In the genomic region with DNA sequence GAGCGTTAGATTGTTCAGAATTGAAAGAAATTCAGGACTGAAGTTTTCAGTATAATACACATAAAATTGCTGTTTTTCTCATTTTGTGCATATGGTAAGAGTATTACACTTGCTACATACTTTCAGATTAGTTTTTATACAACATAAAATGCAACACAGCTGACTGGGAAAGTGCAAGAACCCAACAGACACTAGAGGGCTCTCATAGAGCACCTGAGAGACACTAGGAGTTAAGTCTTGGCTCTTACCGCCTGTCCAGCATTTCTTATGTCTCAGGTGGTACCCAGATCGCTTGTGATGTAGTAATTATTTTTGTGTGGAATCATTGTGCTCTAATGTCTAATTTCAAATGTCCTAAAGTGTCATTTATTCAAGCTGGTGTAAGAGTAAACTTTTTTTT, we compare ENCODE assay signal across 9 mouse cellular contexts.
A peak's percentile ranks its signal among the peaks of the same experiment; 100 is the strongest.
DNase-seq lines count a peak whose midpoint lies in the region; ATAC-seq and TF ChIP-seq lines count a peak whose summit lies in the region.
"Had no signal": no experiment of that assay in that cellular context is flagged by ENCODE, and none has a peak within 500 bp of the region (broad histone marks: within the 10 kb centered on the region; RNA-seq: fewer than 3 reads in every experiment).

No protein-coding gene starts in this region.

- no peaks in the 10 kb centered on the region for H3K27me3 ChIP-seq in forebrain, postnatal 0 days (ENCODE audit: insufficient read depth, low read length)
- H3K27me3 ChIP-seq in forebrain, embryonic 16.5 days (replicated peaks; ENCODE audit: control insufficient read depth, insufficient read depth, low read length): no peaks in the 10 kb centered on the region
- H3K27me3 ChIP-seq in Patski: no peaks in the 10 kb centered on the region
- H3K27me3 ChIP-seq in hindbrain, postnatal 0 days (ENCODE audit: insufficient read depth, low read length): no peaks in the 10 kb centered on the region
- H3K27me3 ChIP-seq: lung, embryonic 15.5 days had no signal

- H3K4me3 ChIP-seq in forebrain, postnatal 0 days (ENCODE audit: low read depth, low read length): no peak overlapping the region
- no peak overlapping the region for H3K4me3 ChIP-seq in forebrain, embryonic 16.5 days (replicated peaks; ENCODE audit: low read length)
- no peak overlapping the region for H3K4me3 ChIP-seq in hindbrain, postnatal 0 days (ENCODE audit: low read length)
- H3K4me3 ChIP-seq: lung, embryonic 15.5 days had no signal

- CTCF ChIA-PET in Patski (lab: Charles Lee): interaction anchor here (0.8 kb wide), 1 partner anchor 13 kb away, joined by 3 read pairs; no protein-coding TSS in a partner anchor

- no peak overlapping the region for H3K27ac ChIP-seq in forebrain, postnatal 0 days (ENCODE audit: low read depth, low read length)
- no peak overlapping the region for H3K27ac ChIP-seq in forebrain, embryonic 16.5 days (ENCODE audit: low read length)
- no peak overlapping the region for H3K27ac ChIP-seq in hindbrain, postnatal 0 days
- H3K27ac ChIP-seq: lung, embryonic 15.5 days had no signal

- WGBS in forebrain, postnatal 0 days: 60% methylated on average over 3 of the region's 3 CpGs
- WGBS in forebrain, embryonic 16.5 days: 55% methylated on average over 3 of the region's 3 CpGs
- WGBS in hindbrain, postnatal 0 days: 55% methylated on average over 3 of the region's 3 CpGs

- H3K36me3 ChIP-seq in forebrain, postnatal 0 days (ENCODE audit: insufficient read depth): peaks cover 38% of the 10 kb centered on the region
- peaks cover 12% of the 10 kb centered on the region for H3K36me3 ChIP-seq in forebrain, embryonic 16.5 days (ENCODE audit: control insufficient read depth, insufficient read depth)
- H3K36me3 ChIP-seq in hindbrain, postnatal 0 days (ENCODE audit: insufficient read depth, low read length): peaks cover 19% of the 10 kb centered on the region

- DNase-seq in forebrain, postnatal 0 days: peak; percentile 61
- DNase-seq in left cerebral cortex, adult 18-20 months (ENCODE audit: low spot score in 2 of 2): peak; percentile 16 to 19
- DNase-seq in left cerebral cortex, postnatal 36 days (ENCODE audit: low spot score in 2 of 2): no peak
- no peak for DNase-seq in Patski (ENCODE audit: low read depth, low spot score)
- DNase-seq in hindbrain, postnatal 0 days (ENCODE audit: low spot score): peak; percentile 71
- no peak for DNase-seq in urinary bladder, postnatal 10 days (ENCODE audit: low spot score)

- ATAC-seq in forebrain, postnatal 0 days: no peak; the same call in 1 of the 2 replicates
- no peak for ATAC-seq in forebrain, embryonic 16.5 days
- no peak for ATAC-seq in Patski
- no peak for ATAC-seq in hindbrain, postnatal 0 days
- no peak for ATAC-seq in inflammation-experienced regulatory T-cells, adult 6 months

- intact Hi-C loops in left cerebral cortex, postnatal 36 days (cut with DNase I): loop anchor here (2.0 kb wide), 1 partner anchor 509 kb away; no protein-coding TSS in a partner anchor

- TF ChIP-seq CTCF in forebrain, postnatal 0 days (IDR thresholded peaks at IDR 0.05; ENCODE audit: low read depth): peak; percentile 76
- TF ChIP-seq CTCF in Patski (IDR thresholded peaks at IDR 0.05): peak; percentile 70
- peak; percentile 78 for TF ChIP-seq CTCF in hindbrain, postnatal 0 days (IDR thresholded peaks at IDR 0.05; ENCODE audit: low read depth)

- no peak overlapping the region for H3K9ac ChIP-seq in forebrain, postnatal 0 days
- no peak overlapping the region for H3K9ac ChIP-seq in forebrain, embryonic 16.5 days (replicated peaks; ENCODE audit: low read depth, low read length)
- H3K9ac ChIP-seq in hindbrain, postnatal 0 days (replicated peaks; ENCODE audit: low read length): no peak overlapping the region
- H3K9ac ChIP-seq: lung, embryonic 15.5 days had no signal

- H3K4me1 ChIP-seq in forebrain, postnatal 0 days (ENCODE audit: insufficient read depth): no peaks in the 10 kb centered on the region
- no peaks in the 10 kb centered on the region for H3K4me1 ChIP-seq in forebrain, embryonic 16.5 days (replicated peaks; ENCODE audit: control insufficient read depth, insufficient read depth, low read length)
- no peaks in the 10 kb centered on the region for H3K4me1 ChIP-seq in hindbrain, postnatal 0 days (ENCODE audit: insufficient read depth, low read length)

- H3K9me3 ChIP-seq in forebrain, postnatal 0 days (ENCODE audit: low read length): no peaks in the 10 kb centered on the region
- no peaks in the 10 kb centered on the region for H3K9me3 ChIP-seq in forebrain, embryonic 16.5 days (ENCODE audit: control insufficient read depth, low read length)
- H3K9me3 ChIP-seq in hindbrain, postnatal 0 days (ENCODE audit: low read length): no peaks in the 10 kb centered on the region
- H3K9me3 ChIP-seq: lung, embryonic 15.5 days had no signal

- H3K4me2 ChIP-seq in forebrain, postnatal 0 days (ENCODE audit: low read depth): no peak overlapping the region
- no peak overlapping the region for H3K4me2 ChIP-seq in forebrain, embryonic 16.5 days (ENCODE audit: low read length)
- no peak overlapping the region for H3K4me2 ChIP-seq in hindbrain, postnatal 0 days (ENCODE audit: low read depth, low read length)
- H3K4me2 ChIP-seq: lung, embryonic 15.5 days had no signal

- POLR2A ChIA-PET in Patski (lab: Charles Lee): interaction anchor here (0.6 kb wide), 1 partner anchor 53 kb away, joined by 4 read pairs; no protein-coding TSS in a partner anchor

- in situ Hi-C loops in Patski (cut with MboI; ENCODE audit: low pct_unique_long_range_greater_than_20kb): no loop called here

Comparison
In these comparisons a context has a peak if more than half of its experiments do, and no peak if none do; other contexts are left out.
1. DNase-seq: peak in forebrain, postnatal 0 days (single experiment), left cerebral cortex, adult 18-20 months (2 of 2) and hindbrain, postnatal 0 days (single experiment); none in left cerebral cortex, postnatal 36 days (0 of 2), Patski (single experiment) and urinary bladder, postnatal 10 days (single experiment).
2. Peak in every context shown above with its lines, with median percentiles within 50 percentile points of each other: CTCF ChIP-seq.